Mouse (Mus musculus) CD4-positive, CD25-positive, alpha-beta regulatory T cell, adult 2 months (primary cell): ENCODE measurements around the gene Itga5.
"Not testable (repeated sequence)": the region's sequence is repeated elsewhere in the genome, so short reads cannot be mapped to it uniquely, and the experiment has no call there.

Source experiments
- DNase-seq: peaks from one replicate; pipeline ENCODE4 v3.0.0-alpha.2; 2012; ENCODE audit warnings: low read depth, low spot score

Itga5 gene

DNA sequence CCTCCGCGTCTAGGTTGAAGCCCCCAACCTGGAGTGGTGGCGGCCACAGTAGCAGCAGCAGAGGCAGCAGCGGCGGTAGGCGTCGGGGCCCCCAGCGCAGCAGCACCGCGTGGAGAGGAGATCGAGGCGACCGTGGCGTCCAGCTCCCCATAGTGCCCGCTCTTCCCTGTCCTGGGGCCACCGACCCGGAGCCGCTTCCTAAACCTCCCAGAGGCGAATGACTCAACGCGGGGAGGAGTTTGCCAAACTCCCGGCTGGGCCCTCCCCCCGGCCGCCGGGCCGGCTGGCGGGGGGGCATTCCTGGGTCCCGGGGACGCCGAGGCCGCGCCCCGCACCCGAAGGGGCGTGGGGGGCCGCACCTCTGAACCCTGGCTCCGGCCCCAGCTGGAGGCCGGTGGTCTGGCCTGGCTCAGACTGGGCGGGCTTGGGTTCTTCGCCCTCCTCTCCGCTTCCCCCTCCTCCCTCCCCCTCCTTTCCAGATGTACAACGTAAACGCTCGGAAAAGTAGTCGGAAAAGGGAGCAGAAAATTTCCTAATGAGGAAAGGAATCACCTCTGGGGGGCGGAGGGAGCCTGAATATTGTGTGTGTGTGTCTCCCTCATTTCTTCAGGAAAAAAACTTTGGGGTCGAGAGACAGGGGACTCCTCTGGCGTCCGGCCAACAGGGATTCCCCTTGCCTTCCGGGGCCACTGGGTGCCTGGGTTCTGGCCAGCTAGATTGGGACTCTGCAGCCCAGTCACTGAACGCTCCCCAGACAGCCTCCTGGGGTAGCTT, at the start of gene Itga5:
Gene Itga5, minus strand, starts transcription at position 388 of the 774 bp plus-strand sequence.
- peak; percentile 51 for DNase-seq

DNA sequence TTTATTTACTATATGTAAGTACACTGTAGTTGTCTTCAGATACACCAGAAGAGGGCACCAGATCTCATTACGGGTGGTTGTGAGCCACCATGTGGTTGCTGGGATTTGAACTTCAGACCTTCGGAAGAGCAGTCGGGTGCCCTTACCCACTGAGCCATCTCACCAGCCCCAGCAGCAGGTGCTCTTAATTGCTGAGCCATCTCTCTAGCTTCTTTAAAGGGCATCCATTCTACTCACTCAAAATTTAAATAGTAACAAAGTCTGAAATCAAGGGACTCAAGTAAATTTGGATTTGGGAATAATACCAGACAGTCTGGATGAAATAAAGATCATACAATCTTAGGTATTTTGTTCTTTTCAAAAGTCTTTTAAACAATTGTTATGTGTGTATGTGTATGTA, 39.0 kb upstream of the Itga5 start:
- not testable (repeated sequence) for DNase-seq

DNA sequence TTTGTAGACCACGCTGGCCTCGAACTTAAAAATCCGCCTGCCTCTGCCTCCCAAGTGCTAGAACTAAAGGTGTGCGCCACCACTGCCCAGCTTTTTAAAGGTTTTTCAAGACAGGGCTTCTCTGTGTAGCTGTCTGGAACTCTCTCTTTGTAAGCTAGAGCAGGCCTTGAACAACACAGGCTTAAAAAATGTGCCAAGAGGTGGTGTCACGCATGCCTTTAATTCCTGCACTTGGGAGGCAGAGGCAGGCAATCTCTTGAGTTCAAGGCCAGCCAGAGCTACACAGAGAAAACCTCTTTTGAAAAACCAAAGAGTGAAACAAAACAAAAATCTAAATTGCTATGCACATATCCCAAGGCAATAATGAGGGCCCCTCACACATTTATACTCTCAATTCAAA, 34.8 kb upstream of the Itga5 start:
- DNase-seq, result no peak

DNA sequence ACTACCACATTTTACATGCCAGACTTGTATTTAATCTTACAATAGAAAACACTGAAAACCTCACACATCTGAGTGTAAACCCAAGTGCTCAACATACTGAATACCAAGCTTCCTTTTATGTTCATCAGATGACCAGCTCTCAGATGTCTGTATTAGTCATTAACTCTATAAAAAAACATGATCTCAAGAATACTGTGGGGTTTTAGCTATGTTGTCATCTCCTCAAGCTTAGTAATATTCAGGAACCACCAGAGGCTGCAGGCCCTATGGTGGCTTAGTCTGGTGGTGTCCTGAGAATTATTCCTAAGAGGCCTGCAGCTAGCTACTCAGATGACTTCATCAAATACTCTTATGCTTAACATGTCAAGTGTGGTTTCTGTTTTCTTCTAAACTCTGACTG, 27.0 kb upstream of the Itga5 start:
- DNase-seq, result no peak

DNA sequence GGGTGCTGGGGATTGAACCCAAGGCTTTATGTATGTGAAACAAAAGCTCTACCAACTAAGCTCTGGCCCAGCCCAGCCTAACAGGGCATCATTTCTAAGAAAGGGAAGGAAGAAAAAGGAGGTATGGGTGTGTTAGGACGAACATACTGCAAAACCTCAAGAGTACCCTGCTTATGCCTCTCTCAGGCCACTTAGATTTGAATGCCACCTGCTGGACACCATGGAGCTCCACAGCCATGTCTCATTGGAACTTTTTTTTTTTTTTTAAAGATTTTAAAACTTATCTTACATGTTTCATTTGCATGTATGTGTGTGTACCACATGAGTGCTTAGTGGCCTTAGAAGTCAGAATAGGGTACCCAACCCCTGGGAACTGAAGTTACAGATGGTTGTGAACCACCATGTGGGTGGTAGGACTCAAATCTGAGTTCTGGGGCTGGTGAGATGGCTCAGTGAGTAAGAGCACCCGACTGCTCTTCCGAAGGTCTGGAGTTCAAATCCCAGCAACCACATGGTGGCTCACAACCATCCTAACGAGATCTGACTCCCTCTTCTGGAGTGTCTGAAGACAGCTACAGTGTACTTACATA, 22.1 kb upstream of the Itga5 start:
- peak; percentile 35 for DNase-seq

DNA sequence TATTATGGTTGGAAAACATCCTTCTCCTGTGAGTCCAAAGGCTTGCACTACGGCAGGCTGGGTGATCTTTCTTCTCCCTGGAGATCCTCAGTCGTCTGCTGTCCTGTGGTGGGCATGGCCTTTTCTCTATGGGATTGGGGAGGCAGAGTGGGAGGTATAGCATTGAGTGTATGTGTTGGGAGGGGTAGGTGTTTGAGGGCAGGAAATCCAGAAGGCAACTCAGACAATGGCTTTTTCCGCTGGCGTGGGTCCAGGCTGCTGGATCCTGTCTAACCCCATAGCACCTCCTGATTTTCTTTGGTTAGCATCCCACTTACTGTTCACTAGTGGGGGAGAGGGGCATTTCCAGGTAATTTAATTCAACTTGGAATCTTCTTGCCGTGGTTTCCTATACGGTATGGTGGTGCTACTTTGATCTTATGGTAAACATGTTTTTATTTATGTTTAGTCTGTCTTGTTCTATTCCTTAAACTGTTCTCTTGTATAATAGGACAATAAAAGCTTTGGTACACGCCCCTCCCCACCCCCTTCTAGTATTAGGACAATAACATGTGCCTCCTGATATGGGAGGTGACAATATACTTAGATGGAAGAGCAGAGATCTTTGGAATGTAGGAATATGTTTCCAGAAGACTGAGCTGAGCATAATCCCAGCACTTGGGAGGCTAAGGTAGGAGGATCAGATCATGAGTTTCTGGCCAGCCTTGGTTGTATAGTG, 17.4 kb upstream of the Itga5 start:
- DNase-seq, result no peak

DNA sequence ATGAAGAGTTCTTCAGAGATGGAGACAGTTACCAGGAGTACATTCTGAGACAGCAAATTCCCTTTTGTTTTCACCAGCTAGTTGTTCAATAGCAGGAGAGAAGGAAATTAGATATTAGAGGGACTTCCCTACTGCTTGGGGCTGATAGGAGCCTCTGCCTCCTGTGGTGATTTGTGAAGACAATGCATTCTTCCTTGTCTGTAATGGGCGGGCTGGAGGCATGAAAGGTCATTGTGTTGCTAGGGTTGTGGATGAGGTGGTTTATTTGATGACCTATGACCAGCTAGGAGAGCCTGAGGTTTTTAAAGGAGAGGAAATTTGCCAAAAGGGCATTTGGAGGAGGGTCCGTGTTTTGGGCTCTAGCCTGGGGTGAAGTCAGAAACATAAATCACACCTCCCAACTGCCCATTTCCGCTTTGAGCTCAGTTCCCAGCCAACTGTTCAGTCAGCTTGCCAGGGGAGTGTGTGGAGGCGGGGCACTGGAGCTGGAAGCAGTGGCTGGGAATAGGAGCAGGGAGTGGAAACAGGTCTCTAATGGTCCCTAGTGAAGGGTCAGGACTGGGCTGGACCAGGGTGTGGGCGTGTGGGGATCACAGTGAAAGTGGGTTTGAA, 16.3 kb upstream of the Itga5 start:
- DNase-seq, result no peak

DNA sequence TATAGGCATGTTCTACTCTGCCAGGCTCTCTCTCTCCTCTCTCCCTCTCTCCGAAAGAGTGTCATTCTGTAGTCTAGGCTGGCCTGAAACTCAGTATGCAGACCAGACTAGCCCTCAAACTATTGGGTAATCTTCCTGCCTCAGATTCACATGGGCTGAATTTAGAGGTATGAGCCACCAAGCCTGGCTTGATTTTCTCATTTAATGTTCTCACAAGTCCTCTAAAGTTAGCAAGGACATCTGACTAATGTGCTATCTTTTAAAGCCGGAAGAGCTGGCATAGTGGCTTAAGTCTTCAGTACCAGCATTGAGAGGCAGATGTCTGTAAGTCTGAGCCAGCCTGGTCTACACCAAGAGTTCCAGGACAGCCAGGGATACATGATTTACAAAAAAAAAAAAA, 15.5 kb upstream of the Itga5 start:
- no peak for DNase-seq

DNA sequence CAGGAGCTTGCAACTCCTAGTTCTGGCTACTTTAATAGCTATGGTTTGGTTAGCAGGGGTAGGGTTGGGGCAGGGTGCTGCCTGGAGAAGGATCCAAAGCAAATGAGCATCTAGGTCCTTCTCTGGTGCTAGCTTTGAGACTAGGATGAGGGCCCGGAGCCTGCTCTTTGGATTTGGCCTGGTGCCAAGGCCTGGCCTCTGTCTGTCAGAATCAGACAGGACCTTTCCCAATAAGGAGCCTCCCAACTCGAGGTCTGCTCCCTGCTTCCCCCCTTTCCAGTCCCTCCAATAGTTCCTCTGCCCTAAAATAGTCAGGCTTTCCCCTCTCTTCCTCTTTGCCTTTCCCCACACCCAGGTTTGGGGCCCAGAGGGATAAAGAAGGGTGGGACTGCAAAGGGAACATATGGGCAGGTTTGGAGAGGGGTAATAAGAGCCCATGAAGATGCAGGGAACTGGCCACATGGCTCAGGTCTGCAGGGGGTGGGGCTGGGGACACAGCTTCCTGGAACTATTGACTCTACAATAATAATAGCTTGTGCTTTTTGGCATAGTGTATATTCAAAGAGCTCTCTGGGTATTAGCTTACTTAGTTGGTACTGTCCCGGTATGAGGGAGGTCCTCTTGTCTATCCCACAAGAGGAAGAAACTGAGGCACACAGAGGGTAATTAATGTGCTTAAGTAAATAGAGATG, 12.2 kb upstream of the Itga5 start:
- DNase-seq, result no peak

DNA sequence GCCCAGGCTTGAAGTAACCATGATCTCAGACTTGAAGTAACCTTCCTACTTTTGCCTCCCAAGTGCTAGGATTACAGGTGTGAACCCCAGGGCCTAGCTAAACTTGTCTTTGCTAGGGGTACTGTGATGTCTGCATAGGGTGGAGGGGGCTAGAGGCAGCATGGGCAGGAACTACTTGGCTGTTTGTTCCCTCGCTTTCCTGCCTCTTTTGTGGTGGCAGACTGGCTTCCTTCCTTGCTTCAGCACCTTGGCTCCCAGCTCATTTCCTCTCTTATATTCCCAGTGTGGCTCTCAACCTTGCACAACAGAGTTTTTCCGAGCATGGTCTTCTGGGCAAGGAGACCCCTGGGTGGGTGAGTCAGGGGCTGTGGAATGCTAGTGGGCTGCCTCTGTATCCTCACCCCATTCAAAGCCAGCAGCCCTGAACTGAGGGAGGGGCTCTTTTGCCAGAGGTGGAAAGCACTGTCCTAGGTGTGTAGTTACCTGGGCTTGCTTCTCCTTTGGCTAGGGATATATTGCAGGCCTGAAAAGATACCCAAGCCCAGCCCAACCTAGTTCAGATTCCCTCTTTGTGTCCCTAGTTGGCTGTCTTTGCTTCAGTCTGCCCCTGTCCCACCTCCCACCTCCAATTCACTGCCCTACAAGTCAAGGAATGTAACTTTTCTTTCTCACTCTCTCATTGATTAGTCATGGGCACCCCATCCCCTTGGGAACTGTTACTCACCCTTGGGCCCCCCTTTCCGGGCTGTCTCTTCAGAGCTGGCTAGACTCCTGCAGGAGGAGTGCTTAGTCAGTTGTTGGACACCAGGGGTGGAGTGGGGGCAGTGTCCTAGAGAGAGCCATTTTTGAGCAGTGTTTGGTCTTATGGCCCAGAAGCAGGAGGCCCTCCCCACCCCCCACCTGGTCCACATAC, 11.4 kb upstream of the Itga5 start:
- no peak for DNase-seq

DNA sequence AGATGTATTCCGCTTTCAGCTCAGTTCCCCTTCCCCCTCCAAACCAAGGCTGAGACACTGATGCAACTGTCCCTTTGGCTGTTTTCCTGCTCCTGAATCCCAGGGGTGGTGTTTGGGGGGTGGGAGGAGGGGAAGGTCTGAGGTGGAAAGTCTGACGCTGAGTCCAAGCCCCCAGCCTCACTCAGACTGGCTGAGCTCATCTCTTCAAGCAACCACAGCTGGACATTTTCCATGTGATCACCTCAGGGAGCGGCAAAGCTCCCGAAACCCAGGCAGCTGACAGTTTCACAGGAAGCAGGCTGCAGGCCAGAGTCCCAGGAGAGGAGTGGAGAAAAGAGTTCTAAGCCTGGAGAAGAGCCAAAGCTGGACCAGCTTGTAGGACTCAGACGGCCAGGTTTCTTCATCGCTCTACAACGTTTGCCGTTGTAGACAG, 10.3 kb upstream of the Itga5 start:
- DNase-seq, result no peak

DNA sequence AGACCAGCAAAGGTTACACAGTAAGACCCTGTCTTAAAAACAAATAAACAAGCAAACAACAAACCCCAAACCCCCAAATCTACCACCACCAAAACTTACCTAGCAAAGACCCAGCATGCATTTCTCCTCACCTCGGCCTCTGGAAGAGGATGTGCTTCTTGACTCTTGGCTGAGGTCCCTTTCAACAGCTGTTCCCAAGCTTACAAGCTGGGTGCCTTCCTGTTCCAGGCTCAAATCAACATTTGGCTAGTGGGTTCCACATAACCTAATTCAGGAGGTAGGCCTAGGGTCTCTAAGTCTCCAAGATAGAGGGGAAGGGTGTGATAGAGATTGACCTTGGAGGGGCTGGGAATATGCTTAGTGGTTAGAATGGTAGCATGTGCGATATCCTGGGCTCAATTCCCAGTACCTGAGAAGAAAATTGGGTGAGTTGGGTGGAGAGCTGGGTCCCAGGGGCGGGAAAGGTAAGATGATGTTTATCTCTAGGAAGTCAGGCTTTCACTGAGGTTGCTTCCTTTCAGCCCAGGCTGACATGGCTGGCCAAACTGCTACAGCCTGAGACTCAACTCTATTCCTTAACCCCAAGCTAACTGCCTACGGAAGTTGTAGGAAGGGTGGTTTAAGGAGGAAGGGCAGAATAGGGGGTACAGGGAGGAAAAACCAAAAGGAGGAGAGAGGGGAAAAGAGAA, 8.7 kb upstream of the Itga5 start:
- DNase-seq, result no peak

DNA sequence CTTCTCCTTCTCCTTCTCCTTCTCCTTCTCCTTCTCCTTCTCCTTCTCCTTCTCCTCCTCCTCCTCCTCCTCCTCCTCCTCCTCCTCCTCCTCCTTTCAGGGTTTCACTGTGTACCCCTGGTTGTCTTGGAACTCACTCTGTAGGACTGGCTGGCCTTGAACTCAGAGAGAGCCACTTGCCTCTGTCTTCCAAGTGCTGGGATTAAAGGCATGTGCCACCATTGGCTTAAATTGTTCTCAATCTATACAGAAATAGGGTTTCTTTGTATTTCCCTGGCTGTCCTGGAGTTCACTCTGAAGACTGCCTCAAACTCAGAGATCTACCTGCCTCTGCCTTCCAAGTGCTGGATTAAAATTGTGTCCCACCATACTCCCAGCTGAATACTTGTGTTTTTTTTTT, 5.9 kb upstream of the Itga5 start:
- DNase-seq, result no peak

DNA sequence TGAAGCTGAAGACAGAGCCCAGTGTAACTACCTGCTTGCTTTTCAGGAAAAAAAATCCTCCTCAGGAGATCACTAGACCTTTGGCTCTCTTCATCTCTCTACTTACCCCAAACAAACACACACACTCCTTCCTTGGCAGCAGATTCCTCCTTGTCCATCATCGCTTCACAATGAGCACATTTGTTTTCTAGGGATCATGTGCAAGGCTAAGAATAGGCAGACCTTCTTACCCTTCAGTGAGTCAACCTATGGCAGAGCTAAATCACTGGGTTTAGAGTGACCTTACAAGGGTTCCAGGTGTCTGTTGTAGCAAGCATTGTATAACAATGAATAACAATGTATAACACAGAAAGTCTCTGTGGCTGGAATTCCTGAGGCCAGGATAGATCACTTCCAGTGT, 5.2 kb upstream of the Itga5 start:
- no peak for DNase-seq

DNA sequence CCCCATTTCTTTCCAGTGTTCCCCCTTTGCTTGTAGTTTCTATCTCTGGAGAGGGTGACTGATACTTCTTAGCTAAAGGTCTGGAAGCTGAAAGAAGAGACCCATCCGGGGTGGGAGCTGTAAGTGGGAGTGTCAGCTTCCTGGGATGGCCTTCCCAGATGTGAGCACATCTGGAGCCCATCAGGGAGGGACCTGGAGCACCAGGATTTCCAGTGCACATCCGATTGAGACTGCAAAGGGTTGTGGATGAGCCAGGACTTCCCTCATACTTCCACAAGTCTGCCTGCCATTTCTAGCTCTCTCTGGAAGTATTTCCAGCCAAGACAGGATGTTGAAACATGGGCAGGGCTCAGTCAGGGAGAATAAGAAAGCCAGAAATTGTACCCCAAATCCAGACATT, 4.6 kb upstream of the Itga5 start:
- no peak for DNase-seq

DNA sequence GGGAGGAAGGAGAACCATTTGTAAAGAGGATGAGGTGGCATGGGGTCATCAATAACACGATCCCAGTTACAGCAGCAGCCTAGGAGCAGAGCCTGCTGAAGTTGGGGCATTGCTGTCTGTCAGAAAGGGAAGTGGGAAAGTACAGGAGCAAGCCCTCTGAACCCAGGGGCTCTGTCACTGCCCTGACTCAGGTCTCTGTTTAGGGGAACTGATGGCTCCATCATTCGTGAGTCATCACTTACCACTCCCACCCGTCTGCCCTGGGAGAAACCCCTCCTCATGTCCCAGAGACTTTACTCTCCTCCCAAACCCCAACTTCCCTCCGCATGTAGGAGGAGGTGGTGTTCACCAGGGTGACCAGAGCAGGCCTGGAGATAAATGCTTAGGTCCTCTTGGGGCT, 3.9 kb upstream of the Itga5 start:
- DNase-seq, result no peak

DNA sequence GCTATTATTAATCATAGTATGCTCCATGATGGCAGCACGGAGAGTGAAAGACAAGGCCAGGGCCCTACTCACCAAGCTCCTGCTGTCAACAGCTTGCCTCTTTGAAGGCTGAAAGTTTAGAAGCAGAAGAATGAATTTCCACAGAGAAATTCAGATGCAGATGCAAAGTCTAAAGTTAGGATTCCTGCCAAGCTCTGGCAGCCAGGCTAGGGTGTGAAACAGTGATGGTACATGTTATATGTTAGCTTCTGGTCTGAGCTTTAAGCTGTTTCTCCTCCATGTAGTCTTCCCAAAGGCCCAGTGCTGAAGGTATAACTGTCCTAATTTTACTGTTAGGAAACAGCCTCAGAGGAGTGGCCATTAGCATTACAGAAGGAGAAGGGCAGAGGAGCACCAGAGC, 2.6 kb upstream of the Itga5 start:
- no peak for DNase-seq

DNA sequence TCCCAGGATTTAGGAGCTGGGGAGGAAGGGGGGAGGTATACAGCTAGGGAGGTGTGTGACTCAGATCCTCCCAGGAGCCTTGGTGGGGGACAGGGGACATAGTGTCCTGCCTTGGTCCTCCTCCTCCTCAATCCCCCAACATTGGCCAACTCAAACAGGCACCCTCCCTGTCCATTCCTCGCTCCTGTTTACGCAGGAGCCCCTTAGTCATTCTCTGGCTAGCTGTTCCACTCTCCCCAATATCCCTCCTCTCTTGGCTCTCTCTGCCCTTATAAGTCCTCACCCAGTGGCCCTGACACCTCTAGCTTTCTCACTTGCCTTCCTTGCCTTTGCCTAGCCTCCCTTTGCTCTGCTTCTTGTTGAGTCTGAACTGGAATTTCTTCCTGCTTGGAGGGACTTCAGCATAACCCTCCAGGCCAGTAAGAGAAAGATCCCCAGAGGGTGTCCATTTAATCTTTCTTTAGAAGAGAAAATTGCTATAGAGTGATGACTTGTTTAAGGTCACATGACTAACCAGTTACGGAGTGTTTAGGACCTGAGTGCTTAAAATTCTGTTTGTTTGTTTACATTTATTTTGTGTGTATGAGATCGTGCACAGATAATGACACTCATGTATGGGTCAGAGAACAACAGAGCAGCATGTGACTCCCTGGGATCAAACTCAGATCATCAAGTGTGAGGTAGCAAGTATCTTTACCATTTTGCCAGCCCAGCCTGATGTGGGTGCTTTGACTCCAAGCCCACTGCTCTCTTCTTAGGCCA, 1.8 kb upstream of the Itga5 start:
- DNase-seq, result no peak
